Mouse (Mus musculus): Measurements from ENCODE around the gene Ces5a. TPM values are rescaled to one million over a fixed set of nuclear protein-coding genes. Genes with fewer than 3 reads are reported as not detected.

Ces5a gene
- polyA plus RNA-seq, 1 experiment from 2014 or later, result not detected

DNA sequence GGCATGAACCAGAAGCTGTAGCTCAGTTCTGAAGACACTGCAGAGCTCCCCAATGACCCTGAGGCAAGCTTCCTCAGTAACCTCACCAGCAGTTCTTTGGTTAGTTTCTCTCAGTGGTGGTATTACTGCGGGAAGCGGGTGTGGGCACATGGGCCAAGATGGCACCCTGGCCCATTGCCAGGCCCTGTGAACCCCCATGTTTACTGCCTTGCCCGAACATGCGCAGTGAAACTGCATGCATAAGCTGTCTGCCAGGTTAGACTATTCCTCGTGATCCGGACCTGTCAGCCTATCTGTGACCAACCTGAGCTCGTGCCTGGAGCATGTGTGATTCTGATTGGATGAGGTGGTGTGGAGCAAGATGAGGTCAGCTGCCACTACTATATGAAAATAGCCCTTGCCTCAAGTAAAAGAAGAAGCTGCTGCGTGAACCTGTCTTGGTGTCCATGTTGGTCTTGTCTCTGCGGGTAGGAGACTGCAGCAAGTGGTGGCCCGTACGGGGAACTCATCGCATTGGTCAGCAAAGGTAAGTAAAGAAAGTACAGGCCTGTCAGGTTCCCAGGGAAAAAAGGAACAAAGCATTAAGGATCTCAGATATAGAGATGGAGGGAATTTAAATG is 81.3 kb downstream of the Ces5a start:
- no peaks in the 10 kb centered on the region for H3K9me3 ChIP-seq (ENCODE audit: control insufficient read depth, low read length)
- H3K4me2 ChIP-seq (ENCODE audit: low read depth, low read length), result no peak overlapping the region
- H3K36me3 ChIP-seq (ENCODE audit: control insufficient read depth, insufficient read depth, low read length), result no peaks in the 10 kb centered on the region
- WGBS, result 93% methylated on average over 12 of the region's 12 CpGs
- H3K9ac ChIP-seq (ENCODE audit: low read depth, low read length), result no peak overlapping the region
- H3K4me3 ChIP-seq (ENCODE audit: low read length), result no peak overlapping the region
- H3K4me1 ChIP-seq (ENCODE audit: control insufficient read depth, insufficient read depth, low read length), result no peaks in the 10 kb centered on the region
- no peaks in the 10 kb centered on the region for H3K27me3 ChIP-seq (replicated peaks; ENCODE audit: control insufficient read depth, insufficient read depth, low read length)
- no peak overlapping the region for H3K27ac ChIP-seq (ENCODE audit: low read length)
- ATAC-seq, result no peak

Other genes starting within 250 kb of the Ces5a start
- gene Ces1g, start 198.5 kb downstream of the Ces5a start, polyA plus RNA-seq (2015; fragmentation: Nextera tagmentation; extraction: Ambion mirVana), result 0.16 and 0.20 TPM in 2 replicates
- not detected in 2 replicates for gene Ces1h, start 156.1 kb downstream of the Ces5a start, polyA plus RNA-seq (2015; fragmentation: Nextera tagmentation; extraction: Ambion mirVana)